Mouse (Mus musculus) ES-E14 (cell line): ENCODE data around the gene Abhd11. TPM values are rescaled to one million over a fixed set of nuclear protein-coding genes. Genes with fewer than 3 reads are reported as not detected.
"Not testable (repeated sequence)": the region's sequence is repeated elsewhere in the genome, so short reads cannot be mapped to it uniquely, and the experiment has no call there.

ENCODE experiments used
- DNase-seq: peaks from one replicate; pipeline ENCODE4 v3.0.0-alpha.2; 2013; ENCODE audit warnings: low read depth, low spot score
- H3K27ac ChIP-seq: 2 replicates; pipeline ENCODE4 v1.5.1; 2012; ENCODE audit warnings: low read depth, mild to moderate bottlenecking, low read length, moderate library complexity, mixed read lengths; ENCODE audit not compliant: poor library complexity, insufficient read depth, severe bottlenecking
- H3K36me3 ChIP-seq: 2 replicates; pipeline ENCODE4 v1.6.1; 2012; ENCODE audit warnings: mild to moderate bottlenecking, low read length, moderate library complexity, mixed read lengths; ENCODE audit not compliant: control insufficient read depth, poor library complexity, insufficient read depth, severe bottlenecking
- H3K4me1 ChIP-seq, 2 experiments: fragments of 150-350 bp in 1 of 2; sonication (generic) in 1 of 2; 2 replicates each; pipeline ENCODE4 v1.6.1; 2012; ENCODE audit warnings: low read length in 2 of 2, mild to moderate bottlenecking in 1 of 2, mixed read lengths in 1 of 2; ENCODE audit not compliant: control insufficient read depth in 2 of 2, insufficient read depth in 2 of 2, poor library complexity in 1 of 2
- H3K4me3 ChIP-seq, 2 experiments: fragments of 150-350 bp in 1 of 2; sonication (generic) in 1 of 2; 2 replicates each; pipeline ENCODE4 v1.5.1; 2012; ENCODE audit warnings: low read length in 2 of 2, low read depth in 1 of 2, mild to moderate bottlenecking in 1 of 2, mixed read lengths in 1 of 2; ENCODE audit not compliant: insufficient read depth in 1 of 2, poor library complexity in 1 of 2, severe bottlenecking in 1 of 2
- H3K9ac ChIP-seq: 2 replicates; pipeline ENCODE4 v1.6.1; 2012; ENCODE audit warnings: low read depth, mild to moderate bottlenecking, low read length, mixed read lengths; ENCODE audit not compliant: poor library complexity, insufficient read depth, severe bottlenecking
- H3K9me3 ChIP-seq: fragments of 150-350 bp; sonication (generic); 2 replicates; pipeline ENCODE4 v1.6.1; 2012; ENCODE audit warnings: low read depth, mild to moderate bottlenecking, low read length; ENCODE audit not compliant: control insufficient read depth, insufficient read depth
- CHD2 ChIP-seq: IDR thresholded peaks from 2 replicates; pipeline ENCODE4 v1.6.1; 2014; ENCODE audit warnings: mild to moderate bottlenecking, low read depth, low read length, inconsistent platforms
- HCFC1 ChIP-seq: IDR thresholded peaks from 2 replicates; pipeline ENCODE4 v1.6.1; 2012; ENCODE audit warnings: low read length, inconsistent platforms, borderline replicate concordance; ENCODE audit not compliant: insufficient read depth
- MAFK ChIP-seq: IDR thresholded peaks from 2 replicates; pipeline ENCODE4 v1.6.1; 2014; ENCODE audit warnings: mild to moderate bottlenecking, low read depth, low read length, inconsistent platforms; ENCODE audit not compliant: insufficient read depth
- ZC3H11A ChIP-seq: IDR thresholded peaks from 2 replicates; pipeline ENCODE4 v1.6.1; 2012; ENCODE audit warnings: low read depth, mild to moderate bottlenecking, inconsistent platforms, low read length, borderline replicate concordance
- ZNF384 ChIP-seq: IDR thresholded peaks from 2 replicates; pipeline ENCODE4 v1.6.1; 2012; ENCODE audit warnings: low read depth, low read length, inconsistent platforms
- in situ Hi-C, 2 experiments: fragments of 600-800 bp; cut with MboI; formaldehyde crosslinking; loops; one replicate each; pipeline ENCODE4 v1.15.1; 2025; ENCODE audit warnings: low sequenced_read_pairs in 2 of 2, inconsistent platforms in 1 of 2; ENCODE audit not compliant: unreplicated experiment in 2 of 2
- total RNA-seq: library from RNA; depleted of rRNA; stranded (reverse); fragments of 300-350 nt; gene quantifications from 2 replicates; pipeline ENCODE4 v1.2.3, GENCODE M21; 2012

Abhd11 gene
- total RNA-seq, 1 experiment: 64.8 TPM

DNA sequence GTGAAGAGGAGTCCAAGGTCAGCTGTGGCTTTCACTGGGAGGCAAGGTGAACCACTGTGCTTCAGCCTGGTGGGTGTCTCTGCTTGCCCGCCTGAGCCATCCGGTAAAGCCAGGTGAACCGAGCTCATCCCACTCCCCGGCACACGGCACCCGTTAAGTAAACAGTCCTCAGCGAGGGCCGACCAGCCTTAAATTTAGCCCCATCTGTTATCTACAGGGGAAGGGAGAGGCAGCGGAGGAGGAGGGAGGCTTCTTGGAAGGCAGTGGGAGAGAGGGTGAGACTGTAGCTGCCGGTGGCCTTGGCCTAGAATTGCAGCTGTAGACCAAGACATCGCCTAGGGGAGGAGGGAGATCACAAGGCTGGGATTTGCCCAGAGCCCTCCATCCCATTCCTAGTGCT, 31.8 kb downstream of the Abhd11 start:
- DNase-seq: no peak
- Histone ChIP-seq H3K4me3 (no peak overlapping the region), H3K4me1 (peaks cover 2 to 20% of the 10 kb centered on the region in 2 experiments; a peak in 2 of 4 replicates), H3K9ac (no peak overlapping the region), H3K27ac (no peak overlapping the region), H3K9me3 (no peaks in the 10 kb centered on the region), H3K36me3 (peaks cover 4% of the 10 kb centered on the region)
- in situ Hi-C loops: no loop called here
- TF ChIP-seq ZNF384: no peak
- TF ChIP-seq MAFK: no peak
- TF ChIP-seq ZC3H11A: no peak
- no peak for TF ChIP-seq CHD2
- TF ChIP-seq HCFC1: no peak

DNA sequence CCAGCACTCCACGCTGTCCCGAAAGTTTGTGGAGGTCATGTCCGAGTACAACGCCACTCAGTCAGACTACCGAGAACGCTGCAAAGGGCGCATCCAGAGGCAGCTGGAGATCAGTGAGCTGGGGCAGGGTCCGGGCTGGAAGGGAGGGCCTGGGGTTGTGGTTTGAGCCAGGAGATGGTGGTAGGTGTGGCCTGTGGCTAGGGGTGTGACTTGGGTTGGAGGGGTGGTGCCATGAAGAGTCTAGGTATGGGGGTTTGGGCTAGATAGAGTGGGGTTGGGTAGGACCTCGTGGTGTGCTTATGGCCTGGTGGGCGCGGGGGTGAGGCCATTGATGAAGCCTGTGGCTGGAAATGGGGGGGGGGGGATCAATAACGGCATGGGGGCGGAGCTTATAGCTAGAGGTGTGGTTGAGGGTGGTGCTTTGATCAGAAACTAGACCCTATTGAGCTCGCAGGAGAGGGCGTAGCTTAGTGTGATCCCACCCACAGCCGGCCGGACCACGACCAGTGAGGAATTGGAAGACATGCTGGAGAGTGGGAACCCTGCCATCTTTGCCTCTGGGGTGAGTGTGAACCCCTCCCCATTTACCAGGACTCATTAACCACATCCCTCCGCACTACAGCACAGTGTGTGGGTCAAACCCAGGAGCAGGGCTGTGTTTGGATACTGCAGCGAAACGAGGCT, 33.3 kb downstream of the Abhd11 start:
- Histone ChIP-seq H3K9ac (peak overlapping the region; percentile 34; the same call in 1 of the 2 replicates), H3K36me3 (peaks cover 6% of the 10 kb centered on the region)

DNA sequence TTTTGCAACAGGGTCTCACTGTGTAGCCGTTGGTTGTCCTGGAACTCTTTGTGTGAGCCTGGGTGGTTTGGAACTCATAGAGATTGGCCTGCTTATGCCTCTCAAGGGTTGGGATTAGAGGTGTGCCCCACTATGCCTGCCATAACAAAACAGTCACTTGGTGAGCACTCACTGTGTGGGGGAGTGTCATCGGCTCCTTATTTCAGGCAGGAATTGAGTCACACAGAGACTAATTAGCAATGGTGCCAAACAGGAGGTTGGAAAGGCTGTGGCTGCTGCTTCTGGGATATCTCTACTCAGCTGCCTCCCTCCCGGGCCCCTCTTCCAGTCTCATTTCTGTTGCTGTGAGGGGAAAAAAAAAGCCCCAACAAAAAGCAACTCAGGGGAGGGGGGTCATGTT, 35.6 kb downstream of the Abhd11 start:
- Histone ChIP-seq H3K4me3 (no peak overlapping the region), H3K4me1 (peaks cover 2 to 22% of the 10 kb centered on the region in 2 experiments; a peak in 2 of 4 replicates), H3K9me3 (no peaks in the 10 kb centered on the region), H3K27ac (no peak overlapping the region), H3K9ac (no peak overlapping the region), H3K36me3 (peaks cover 14% of the 10 kb centered on the region; the same call in 1 of the 2 replicates)
- in situ Hi-C loops: no loop called here
- no peak for DNase-seq
- TF ChIP-seq ZC3H11A: no peak
- no peak for TF ChIP-seq ZNF384
- no peak for TF ChIP-seq MAFK

More for the DNA sequence above, 33.3 kb downstream of the Abhd11 start:
- in situ Hi-C loops: no loop called here
- Histone ChIP-seq H3K27ac (no peak overlapping the region), H3K4me1 (peaks cover 2 to 18% of the 10 kb centered on the region in 2 experiments; a peak in 1 of 4 replicates), H3K4me3 (peak overlapping the region; percentile 69 to 83), H3K9me3 (no peaks in the 10 kb centered on the region)
- no peak for TF ChIP-seq CHD2
- no peak for TF ChIP-seq ZNF384
- no peak for TF ChIP-seq MAFK
- no peak for TF ChIP-seq ZC3H11A
- no peak for TF ChIP-seq HCFC1
- peak; percentile 87 for DNase-seq

- in situ Hi-C loops: no loop called here
- no peak overlapping the region for H3K9ac ChIP-seq
- H3K9me3 ChIP-seq: no peaks in the 10 kb centered on the region
- TF ChIP-seq MAFK (no peak), ZNF384 (no peak), ZC3H11A (no peak)
- no peak for DNase-seq
- peaks cover 0 to 17% of the 10 kb centered on the region in 2 experiments; a peak in 2 of 4 replicates for H3K4me1 ChIP-seq
- H3K36me3 ChIP-seq: peaks cover 18% of the 10 kb centered on the region
- H3K27ac ChIP-seq: no peak overlapping the region
- no peak overlapping the region for H3K4me3 ChIP-seq
Observed at GRCm38 (mm10) chr5:135048539-135048938, 39.6 kb downstream of the Abhd11 start.

- Histone ChIP-seq H3K4me1 (peaks cover 0 to 17% of the 10 kb centered on the region in 2 experiments; a peak in 2 of 4 replicates), H3K36me3 (peaks cover 25% of the 10 kb centered on the region)
- H3K9ac ChIP-seq, DNase-seq, H3K4me3 ChIP-seq, in situ Hi-C loops, H3K9me3 ChIP-seq, H3K27ac ChIP-seq: not testable (repeated sequence)
Observed at GRCm38 (mm10) chr5:135049268-135049667, 40.3 kb downstream of the Abhd11 start.
